Mouse (Mus musculus) retina, embryonic 14.5 days (tissue): ENCODE measurements at regions not wholly inside any gene's neighbourhood (a gene's known extent, or its start where the extent isn't known, plus 50 kb on each side); places are given as distances from the start of the nearest gene placed in this dataset.
A peak's percentile ranks its signal among the peaks of the same experiment; 100 is the strongest.

Experiments used
- DNase-seq: peaks from one replicate; pipeline ENCODE4 v3.0.0-alpha.2; 2015; ENCODE audit warnings: low spot score

DNA sequence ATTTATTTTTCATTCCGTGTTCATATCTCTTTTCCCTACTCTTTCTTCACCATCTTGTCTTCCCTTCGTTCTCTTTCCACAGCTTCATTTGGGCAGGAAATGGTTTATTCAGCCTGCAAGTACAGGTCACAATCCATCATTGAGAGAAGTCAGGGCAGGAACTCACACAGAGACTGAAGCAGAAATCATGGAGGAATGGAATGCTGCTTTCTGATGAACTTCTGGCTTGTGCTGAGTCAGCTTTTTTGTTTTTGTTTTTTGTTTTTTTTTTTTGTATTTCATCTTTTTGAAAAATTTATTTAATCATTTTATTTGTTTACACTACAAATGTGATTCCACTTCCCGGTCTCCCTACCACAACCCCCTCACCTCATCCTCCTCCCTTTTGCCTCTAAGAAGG is 51.2 kb upstream of the Suclg2 start:
- no peak for DNase-seq

DNA sequence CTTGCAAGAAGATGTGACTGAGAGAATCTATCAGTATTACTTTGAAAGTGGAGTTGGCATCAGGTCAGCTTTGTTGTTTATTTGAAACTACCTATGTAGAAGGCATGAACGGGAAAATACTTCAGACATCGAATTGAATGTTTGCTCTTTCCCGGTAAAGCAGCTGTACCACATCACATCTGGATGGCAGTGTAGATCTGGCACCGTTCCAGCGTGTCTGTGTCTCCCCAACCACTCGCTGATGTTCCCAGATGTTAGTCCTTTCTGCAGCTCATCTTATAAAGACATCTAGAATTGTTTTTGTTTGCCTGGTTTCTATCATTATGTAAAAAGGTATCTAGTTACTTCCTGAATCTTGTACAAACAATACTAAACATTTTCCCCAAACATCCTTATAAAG is 83.1 kb upstream of the Suclg2 start:
- no peak for DNase-seq

DNA sequence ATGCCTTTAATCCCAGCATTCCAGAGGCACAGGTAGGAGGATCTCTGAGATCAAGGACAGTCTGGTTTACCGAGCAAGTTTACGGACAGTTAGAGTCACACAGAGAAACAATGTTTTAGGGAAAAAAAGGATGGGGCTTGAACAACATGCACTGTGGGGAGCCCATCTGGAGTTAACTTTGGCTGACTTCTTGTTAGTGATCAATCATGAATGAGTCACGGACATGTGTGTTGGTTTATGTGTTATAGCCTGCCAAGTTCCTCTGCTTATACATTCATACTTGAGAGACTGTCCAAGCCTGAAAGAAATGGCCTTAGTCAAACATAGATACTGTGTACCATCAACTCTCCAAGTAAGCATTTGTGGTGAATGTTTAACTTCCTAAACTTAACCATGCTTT is 122.9 kb upstream of the Suclg2 start:
- no peak for DNase-seq

DNA sequence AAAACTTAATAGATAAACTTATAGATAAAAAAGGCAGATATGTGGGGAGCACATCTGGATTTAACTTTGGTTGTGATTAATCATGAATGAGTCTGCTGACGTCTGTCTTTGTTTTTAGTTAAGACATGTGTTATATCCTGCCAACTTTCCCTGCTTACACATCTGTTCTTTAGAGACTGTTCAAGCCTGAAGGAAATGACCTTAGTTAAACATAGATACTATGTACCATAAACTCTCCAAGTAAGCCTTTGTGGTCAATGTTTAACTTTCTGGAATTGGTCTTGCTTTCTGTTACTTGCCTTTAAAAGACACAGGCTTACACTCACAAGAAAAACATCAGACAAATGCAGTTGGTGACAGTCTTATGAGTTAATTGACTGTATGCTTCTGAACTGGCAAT is 127.9 kb upstream of the Suclg2 start:
- no peak for DNase-seq

DNA sequence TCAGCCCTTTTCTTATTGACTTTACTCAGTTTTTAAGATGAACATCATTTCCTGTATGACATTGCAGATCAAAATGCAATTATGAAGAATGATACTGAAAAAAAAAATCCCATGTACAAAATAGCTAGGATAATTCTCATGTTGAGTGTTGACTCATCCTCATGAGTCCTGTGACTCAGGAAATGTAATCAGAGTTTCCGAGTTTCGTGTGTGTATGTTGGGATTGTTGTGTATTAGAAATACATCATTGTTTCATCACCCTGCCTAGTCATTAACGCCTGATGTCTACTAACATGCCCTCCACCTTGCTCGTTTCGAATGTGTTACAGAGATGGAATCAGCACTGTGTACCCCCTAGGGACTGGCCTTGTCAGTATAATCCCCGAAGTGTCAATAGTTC is 156.9 kb upstream of the Suclg2 start:
- no peak for DNase-seq

DNA sequence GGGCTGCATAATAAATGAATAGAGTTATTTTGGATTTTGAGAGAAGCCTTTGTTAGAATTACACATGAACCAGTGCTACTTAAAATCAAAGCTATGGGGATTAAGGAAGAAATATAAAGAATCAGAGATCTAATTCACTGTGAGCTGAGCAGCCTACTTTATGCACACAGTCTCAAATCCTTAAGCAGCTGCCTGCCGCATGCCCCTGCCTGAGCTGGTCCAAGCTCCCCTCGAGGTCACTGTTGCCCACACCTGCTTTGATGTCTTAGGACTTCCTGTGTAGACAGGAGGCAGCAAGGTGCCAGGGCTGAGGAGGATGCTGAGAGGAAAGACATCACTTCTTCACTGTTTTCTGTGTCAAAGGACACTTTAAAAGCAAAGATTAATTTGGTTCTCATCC is 157.7 kb upstream of the Suclg2 start:
- DNase-seq: no peak

DNA sequence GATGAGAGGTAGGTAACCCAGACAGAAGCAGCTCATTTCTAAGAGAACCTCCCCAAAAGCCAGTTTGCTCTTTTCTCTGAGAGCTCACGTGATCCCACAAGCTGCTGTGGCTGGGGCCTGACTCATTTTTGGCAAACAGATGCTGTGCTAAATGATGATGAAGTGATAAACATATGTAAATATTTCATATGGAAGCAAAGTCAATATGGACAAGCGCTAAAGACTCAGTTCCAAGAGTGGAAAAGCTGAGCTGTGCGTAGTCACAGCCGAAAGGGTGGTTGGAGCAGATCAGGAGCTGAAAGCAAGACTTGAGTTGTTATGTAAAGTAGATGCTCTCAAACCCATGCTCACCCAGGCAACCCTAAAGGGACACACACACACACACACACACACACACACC is 168.0 kb upstream of the Suclg2 start:
- DNase-seq: no peak

DNA sequence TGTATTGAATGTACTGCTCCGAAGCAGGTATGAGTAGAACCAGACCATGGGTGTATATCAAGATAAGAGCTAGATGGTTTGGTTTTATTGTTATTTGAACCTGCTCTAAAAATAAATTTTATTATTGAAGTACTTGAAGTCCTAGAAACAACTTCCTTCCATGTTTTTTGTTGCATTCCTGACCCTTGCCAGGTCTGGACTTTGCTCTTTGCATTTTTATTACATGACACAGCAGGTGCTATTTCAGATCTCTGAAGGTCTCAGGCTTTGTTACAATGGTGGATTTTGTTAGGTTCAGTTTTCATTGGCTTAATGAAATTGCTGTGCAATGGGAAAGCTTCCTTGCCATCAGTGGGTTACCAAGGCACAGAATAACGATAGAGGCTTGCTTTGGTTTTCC is 184.0 kb upstream of the Suclg2 start:
- no peak for DNase-seq

DNA sequence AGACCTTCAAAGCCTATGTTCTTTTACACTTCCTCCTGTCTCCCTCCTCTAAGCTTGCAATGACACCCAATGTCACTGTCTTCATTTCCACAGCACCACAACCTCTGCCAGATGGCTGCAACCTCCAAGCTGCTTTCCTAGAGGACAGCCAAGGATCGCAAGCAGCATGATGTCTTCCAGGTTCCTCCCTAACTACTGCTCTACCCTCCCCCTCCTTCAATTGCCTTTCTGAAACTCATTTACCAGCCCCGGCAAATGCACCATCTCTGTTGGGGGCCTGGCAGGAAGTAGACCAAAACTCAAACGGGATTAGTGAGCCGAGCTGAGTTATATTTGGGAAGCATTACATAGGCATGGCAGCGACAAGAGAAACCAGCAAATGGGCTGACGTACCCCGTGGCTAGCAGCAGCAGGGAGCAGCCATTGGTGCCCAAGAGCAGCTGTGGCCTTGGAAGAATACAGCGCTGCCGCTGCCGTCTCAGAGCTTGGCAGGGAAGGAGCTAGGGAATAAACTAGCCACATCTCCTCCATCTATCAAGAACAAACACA is 185.6 kb upstream of the Suclg2 start:
- peak; percentile 5 for DNase-seq

DNA sequence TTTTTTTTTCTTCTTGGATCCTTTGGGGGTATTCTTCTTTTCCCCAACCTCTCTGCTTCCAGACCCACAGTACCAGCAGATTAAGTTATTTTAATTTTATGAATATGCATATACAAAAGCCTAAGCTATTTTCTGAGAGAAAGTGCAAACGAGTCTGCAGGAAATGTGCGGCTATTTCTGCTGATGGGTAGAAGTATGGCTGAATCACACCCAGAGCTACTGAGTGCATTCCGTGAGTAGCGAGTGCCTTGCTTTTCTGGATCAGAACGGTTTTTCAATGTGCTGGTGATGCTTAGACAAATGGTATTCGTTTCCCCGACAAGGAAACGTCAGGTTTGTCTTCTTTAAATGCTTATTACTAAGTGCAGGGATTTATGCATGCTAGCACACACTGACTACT is 186.5 kb upstream of the Suclg2 start:
- no peak for DNase-seq

DNA sequence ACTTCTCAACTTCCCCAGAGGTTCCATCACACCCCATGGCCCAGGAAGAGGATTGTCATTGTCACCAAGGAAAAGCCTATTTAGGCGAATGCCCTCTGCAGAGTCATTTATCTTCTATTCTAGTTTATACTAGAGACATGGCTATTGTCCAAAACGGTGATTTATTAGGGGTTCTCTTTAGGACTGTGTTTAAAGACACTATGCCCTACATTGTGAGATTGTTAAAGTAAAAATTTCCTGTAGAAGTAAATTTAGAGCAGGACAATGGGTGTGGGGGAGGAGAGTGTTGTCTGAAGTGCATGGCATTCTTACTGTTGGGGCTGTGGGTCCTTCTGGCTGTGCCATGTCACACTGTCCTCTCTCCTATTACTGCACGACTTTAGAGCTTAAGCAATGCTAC is 191.2 kb upstream of the Fam19a1 start:
- no peak for DNase-seq

DNA sequence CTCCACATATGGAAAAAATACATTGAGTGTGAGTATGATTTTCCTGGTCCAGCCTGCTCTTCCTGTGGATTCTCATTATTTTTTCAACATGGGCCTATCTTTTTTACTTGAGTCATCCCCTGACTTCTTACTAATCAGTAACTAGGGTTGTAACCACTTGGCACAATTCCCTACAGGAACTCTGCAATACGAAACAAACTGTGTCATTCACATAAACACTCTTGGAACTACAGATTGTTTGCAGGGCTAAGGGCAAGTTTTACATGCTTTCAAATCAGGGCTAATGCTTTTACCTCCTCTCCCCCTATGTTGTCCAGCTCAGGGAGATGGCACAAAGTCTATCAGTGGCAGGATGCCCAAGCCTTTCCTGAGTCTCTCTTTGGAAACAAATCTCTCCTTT is 178.4 kb upstream of the Fam19a1 start:
- no peak for DNase-seq

DNA sequence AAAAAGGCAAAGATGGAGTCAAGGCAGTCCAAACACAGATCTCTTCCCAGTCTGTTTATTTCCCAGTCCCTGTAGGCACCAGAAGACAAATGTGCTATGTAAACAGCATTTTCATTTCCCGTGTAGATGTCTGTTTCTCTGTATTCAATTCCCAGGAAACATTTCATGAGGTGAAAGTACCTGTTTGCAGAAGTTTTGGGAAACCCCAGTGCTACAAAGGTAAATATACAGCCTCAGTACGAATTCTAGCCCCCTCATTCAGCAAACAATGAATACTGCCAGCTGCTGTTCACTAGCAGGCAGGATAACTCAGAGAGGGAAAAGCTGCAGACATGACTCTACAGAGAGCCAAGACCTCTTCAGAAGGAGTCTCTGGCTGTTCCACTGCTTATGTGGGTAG is 176.4 kb upstream of the Fam19a1 start:
- DNase-seq: no peak

DNA sequence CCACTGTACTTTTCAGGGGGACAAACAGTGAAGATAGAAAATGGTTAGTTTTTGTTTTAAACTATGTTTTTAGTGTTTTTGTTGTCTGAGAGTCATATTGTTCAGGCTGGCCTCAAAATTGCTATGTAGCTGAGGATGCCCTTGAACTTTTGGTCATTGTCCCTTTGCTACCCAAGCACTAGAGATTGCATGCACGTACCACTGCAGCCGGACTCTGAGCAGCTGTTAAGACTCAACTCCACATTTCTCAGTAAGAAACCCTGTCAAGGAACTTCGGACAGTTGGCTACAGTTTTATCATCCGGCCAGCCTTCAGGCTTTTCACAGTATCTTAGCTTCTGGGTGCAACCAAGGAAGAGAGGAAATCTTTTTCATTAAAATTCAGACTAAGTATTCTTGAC is 173.9 kb upstream of the Fam19a1 start:
- no peak for DNase-seq

DNA sequence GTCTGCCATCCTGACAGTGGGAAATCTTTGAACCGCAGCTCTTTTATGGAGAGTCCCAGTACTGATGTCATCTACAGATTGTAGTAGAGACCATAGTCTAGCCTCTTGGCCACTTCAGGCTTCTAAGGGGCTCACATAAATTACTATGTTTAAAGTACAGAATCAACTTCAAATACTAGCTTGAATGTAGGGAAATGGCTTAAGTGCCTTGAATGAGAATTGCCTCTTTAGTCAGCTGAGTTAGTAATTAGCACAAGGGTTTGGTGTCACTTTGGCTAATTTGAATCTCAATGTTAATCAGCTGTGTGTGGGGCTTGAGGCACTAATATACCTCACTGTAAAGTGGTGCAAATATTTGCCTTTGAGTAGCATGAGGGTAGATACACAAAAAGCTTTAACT is 152.2 kb upstream of the Fam19a1 start:
- DNase-seq: no peak

DNA sequence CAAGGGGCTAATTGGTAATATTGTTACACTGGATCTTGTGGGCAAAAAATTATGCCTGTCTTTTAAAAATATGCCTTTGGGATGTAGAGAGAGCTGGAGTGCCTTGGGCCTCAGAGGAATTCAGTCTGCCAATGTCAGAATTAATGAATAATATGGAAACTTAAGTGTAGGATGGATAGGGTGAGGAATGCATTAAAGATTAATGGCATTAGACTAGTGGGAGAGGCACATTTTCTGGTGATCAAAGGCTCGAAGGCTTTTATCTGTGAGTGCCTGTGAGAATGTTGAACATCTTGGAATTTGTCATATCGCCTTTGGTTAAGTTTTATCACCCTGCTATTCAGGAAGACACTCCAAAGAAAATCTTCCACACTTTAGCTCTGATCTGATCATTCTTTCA is 146.7 kb upstream of the Fam19a1 start:
- no peak for DNase-seq

DNA sequence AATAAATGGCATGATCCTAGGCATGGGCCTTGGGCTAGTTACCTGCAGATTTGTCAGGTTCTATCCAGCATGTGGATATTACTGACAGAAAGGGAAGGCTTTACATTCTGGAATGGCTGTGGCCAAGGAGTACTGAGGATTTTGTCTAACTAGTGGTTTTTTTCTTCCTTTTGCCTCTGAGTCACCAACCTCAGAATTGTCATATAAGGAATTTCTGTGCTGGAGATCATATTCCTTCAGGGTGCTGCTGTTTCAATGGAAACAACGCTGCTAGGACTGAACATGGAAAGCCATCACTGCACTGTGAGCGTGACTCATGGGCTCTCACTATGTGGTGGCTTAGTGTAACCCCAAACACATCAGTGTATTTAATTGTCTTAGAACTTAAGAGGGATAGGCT is 137.0 kb upstream of the Fam19a1 start:
- DNase-seq: no peak

DNA sequence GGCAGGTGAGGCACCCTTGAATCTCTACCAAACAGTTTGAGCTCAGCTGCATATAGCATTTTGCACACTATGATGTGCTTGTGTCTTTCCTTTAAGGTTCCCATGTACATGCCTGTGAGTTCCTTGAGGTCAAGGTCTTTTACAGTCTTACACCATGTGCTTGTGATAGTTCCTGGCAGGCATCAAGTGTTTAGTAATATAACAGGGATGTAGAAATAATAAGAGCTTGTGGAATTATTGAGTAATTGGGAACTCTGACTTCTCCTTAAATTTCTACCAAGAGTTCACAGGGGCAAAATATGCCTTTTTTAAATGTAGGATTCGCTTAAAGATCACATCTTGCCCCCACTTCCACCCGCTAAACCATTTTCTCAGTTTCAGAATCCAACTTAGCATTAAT is 115.9 kb upstream of the Fam19a1 start:
- DNase-seq: no peak

DNA sequence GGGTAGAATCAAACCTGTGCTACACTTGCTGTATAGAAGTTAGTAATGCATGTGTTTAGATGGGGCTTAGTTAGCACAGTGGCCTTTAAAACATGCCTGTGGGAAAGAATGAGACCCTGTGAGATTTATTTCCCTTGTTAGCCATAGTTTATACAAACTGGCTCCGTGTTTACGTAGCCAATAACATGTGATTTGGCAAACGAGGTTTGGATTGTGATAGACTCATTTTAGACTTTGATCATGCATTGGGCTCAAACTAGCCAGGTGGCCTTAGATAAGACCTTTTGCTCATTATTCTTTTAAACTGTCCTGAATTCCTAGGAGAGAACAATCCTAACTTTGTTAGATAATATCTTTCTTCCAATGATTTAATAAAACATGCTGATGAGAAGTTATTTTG is 115.2 kb upstream of the Fam19a1 start:
- DNase-seq: no peak

DNA sequence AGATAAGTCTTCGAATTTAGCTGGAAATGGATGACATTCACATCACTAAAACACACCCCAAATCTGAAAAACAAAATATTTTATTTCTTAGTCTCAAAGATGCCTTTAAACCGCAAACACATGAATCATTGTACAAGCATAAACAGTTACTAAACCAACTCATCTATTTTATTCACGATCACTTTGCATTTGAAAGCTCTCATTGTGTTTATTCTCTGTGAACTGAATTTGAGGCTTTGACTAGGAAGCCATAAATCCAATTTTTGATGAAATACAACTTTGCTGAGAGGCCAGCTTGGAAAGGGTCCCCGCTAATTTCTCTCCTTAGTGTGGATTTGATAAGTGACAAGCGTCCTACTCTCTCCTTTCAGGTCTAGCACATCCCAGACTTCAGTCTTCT is 113.5 kb upstream of the Fam19a1 start:
- no peak for DNase-seq

DNA sequence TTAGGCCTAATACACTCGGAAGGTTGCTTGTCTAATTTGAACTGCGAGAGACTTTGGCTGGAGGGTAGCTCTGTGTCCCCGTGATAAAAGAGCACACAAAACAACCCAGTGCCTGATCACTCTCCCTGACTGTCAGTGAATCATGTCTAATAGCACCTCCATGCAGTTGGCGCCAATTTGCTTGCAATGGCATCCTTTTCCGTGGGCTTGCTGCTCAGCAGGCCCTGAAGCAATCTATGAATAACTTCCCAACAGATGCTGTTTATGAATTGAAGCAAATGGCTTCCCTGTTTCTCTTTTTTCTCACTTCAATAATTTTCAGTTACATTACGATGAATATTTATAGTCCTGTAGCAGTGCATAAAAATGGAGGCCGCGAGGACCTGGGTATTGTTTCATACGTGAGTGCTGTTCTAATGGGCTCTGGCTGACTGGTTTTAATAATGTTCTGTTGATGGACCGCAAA is 112.9 kb upstream of the Fam19a1 start:
- DNase-seq: no peak

DNA sequence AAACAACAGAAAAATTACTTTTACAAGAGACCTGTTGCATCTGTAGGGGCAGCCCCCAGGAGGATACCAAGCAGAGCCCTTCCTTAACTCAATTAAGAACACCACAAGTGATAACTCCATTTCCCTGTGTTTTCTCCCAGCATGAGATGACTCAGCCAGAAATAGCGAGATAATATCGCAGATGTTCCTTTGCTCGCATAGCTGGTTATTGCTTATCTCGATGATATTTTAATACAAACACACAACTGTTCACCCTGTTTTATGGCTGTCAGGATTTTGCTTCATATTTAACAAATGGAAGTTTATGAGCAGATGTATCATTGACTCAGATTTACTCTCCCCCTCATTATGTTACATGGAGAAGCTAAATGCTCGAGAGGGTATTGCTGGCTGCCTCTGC is 101.7 kb upstream of the Fam19a1 start:
- no peak for DNase-seq

DNA sequence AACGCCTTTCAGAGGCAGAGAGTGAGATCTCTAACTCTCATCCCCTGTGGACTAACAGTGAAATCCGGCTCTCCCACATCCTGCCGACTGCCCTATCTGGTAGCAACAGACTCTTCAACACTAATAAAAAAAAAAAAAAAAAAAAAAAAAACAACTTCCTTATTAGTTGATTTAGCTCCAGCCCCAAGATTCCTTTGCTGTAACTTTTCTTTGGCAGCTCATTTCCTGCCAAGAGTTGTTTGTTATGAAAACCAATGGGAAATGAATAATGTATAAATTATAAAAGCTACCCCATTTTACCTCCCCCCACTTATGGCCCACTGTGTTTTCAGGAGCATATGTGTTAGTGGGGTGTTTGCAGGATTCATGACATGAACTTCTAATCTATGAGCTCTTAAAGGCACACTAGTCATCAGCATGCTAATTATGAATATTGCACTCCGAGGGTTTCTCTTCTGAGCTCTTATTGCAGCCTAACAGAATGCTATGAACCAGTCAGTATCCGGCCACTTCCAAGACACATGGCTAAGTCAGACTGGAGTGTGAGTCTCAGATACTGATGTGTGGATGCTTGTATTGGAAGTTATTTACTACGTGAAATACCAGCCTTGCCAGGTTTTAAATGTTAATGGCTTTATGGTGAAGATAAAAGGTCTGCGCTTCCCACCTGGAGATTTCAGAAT is 84.8 kb upstream of the Fam19a1 start:
- no peak for DNase-seq

DNA sequence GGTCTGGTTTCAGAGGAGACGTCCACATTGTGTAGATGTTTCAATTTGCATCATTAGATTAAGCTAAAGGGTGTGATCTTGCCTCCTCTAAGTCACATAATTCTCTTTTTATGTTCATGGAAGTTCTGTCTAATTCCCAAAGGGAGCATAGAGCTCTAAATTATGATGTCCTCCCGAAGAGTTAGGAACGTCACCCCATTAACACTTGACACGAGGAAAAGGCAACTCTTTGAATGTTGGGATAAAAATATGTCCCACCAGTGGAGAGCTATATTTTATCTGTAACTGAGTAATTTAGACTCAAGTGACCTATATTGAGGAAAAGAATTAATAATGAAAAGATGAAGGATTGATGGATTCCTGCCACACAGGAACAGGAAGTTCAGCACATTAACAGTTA is 69.2 kb upstream of the Fam19a1 start:
- no peak for DNase-seq

DNA sequence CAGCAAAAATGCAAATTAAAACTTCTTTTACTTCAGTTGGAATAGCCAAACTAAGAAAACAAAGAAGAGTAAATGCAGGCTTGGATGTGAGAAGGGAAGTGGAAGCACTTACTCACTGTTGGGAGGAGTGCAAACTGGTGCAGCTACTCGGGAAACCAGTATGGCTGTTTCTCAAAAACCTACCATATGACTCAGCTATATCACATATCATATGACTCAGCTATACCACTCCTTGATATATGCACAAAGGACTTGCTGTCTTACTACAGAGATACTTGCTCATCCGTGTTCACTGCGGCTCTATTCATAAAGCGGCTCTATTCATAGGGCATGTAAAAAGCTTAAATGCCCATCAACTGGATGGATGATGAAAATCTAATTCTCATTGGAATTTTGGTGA is 59.5 kb upstream of the Fam19a1 start:
- DNase-seq: no peak
